Mouse (Mus musculus) cerebellum, adult 2 months (tissue): ENCODE results near the gene Itprip.

Experiments used
- CTCF ChIP-seq: fragments of 200-500 bp; IDR thresholded peaks from 2 replicates; pipeline ENCODE4 v1.5.1; 2011; ENCODE audit warnings: low read depth, mild to moderate bottlenecking, control low read depth, low read length, moderate library complexity, borderline replicate concordance; ENCODE audit not compliant: insufficient read depth
- POLR2A ChIP-seq: fragments of 200-500 bp; IDR thresholded peaks from 2 replicates; pipeline ENCODE4 v1.6.1; 2011; ENCODE audit warnings: low read length, control low read depth, borderline replicate concordance; ENCODE audit not compliant: insufficient read depth

DNA sequence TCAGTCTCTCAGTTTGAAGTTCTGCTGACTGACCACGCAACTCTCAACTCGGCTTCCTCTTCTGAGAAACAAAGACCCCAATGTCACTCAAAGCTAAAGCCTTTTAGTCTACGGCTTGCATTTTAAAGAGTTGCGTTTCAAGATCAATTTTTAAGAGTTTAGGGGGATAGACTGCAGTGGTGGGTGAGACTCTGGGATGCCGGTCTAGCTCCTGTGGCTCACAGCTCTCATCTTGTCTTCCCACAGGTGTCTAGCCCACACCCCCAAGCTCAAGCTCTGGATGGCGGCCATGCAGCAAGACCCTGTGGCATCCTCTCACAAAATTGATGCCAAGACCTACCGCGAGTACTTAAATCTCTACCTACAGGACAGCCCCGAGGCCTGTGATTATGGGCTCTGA lies 55.0 kb downstream of the Itprip start:
- no peak for TF ChIP-seq CTCF
- TF ChIP-seq POLR2A, result no peak
